Mouse (Mus musculus) liver, adult (tissue): ENCODE measurements around the gene Lcp1.

Experiments
- GATA4 ChIP-seq: IDR thresholded peaks from 2 replicates; pipeline ENCODE4 v1.6.1; 2014; ENCODE audit warnings: mild to moderate bottlenecking, low read length; ENCODE audit not compliant: insufficient replicate concordance

The Lcp1 gene

DNA sequence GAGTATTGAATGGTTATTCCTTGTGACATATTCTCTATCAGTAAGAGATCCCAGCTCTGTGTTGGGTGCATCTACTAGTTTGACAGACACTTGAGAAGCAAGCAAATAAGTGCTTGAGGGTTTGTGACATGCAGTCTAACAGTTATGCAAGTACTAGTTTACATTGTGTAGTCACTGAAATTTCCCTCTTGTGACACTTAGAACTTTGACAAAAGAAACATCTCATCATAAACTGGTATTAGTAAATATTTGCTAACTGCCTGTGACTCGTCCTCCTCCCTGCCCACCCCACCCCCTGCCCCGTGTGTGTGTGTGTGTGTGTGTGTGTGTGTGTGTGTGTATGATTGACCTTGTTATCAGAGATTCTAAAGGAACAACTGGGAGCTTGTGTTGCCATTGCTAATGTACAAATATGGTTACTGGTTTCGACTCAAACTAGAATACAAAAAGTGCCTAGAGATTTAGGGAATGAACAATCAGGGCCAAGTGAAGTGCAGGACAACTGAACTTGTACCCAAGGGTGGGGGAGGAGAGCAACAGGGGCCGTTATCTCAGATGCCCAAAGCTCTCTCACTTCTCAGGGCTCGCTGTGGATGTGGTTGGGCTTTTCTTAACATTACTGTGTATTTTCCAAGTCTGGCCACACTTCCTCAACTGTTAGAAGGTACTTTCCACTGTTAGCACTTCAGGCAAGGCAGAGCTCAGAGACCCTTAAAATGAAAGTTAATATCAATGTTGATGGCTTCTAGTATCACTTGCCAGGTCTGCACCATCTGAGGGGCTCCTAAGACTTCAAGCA is 55.1 kb downstream of the Lcp1 start:
- TF ChIP-seq GATA4 = no peak

DNA sequence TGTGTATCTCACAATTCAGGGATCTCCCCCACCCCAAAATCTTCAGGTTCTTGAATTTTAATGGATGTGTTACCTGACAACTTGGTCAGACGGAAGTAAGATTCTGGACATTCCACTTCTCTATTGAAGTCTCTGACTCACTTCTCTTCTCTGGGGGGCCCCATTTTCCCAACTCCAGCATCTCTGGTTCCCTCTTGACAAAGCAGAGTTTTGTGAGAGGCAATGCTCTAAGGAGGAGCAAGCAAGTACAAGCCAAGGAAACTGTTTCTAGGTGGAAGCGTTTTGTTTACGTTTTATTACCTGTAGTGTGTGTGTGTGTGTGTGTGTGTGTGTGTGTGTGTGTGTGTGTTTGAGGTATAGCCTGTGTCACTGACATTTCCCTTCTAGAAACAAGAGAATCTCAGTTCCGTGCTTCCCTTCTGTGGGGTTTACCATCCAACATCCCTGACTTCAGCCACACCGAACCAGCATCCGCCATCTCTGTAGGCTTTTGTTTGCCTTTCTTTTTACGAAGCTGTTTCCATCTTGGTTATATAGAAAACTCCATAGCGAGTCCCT is 56.0 kb downstream of the Lcp1 start:
- TF ChIP-seq GATA4 = no peak

DNA sequence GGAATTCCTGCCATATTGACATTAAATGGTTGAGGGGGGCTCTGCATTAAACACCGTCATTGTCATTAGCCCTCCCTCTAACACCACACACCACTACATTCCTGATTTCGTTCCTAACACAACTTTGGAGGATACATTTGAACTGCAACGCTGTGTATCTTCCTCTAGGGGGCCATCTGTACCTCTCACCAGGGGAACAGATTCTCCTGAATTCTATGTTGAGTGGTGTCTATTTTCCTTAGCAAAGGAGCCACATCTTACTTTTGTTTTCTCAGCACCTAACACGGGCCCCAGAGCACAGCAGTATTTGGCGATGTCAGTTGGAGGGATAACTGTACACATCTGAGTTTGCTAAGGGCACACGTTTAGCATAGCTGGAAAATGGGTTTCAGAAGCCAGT is 57.6 kb downstream of the Lcp1 start:
- no peak for TF ChIP-seq GATA4

DNA sequence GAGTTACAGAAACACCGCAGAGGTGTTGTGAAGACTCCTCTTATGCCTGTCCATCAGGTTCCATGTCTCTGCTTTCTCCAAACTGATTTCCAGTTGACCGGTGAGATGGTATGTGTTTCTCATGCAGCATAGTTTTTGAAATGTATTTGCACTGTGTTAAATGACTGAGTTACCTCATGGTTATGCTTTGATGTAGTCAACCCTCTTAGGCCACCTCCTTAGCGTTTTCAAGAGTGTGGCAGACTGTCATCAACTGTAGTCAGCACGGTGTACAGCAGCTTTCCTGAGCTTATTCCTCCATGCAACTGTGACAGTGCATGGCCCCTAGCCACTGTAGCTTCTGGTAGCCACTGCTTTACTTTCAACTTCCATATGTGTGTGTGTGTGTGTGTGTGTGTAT is 58.1 kb downstream of the Lcp1 start:
- TF ChIP-seq GATA4 = no peak

DNA sequence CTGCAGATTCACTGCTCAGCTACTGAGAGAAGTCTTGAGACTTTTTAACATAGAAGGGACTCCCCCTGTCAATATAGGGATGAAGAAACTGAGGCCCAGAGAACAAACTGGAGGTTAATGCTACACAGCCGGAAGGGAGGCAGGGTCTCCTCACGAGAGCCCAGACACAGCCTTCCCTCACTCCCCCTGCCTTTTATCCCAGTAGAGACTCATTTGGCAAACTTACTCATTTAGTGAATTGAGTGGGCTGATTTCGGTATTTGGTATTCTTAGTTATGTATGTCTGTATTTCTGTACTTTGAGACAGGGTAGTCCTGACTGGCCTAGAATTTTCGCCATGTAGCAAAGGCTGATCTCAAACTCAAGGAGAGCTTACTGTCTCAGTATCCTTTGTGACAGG is 59.8 kb downstream of the Lcp1 start:
- TF ChIP-seq GATA4 = no peak

DNA sequence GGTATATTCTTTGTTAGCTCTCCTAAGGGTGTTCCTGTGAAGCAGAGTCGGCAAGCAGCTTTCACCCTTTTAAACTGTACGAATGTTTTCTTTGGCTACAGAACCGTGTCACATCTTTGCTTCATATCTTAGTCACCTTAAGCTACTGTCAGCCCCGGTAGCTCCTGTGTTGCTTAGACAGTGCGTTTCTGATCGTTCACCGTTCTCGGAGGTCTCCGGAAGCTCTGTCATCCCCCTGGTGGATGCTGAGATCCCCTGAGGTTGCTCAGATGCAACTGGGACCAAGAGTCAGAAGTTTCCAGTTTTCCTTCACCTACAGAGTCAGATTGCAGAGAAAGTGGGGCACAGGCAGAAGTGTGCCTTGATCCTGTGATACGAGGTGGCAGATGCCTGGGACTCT is 61.5 kb downstream of the Lcp1 start:
- no peak for TF ChIP-seq GATA4

DNA sequence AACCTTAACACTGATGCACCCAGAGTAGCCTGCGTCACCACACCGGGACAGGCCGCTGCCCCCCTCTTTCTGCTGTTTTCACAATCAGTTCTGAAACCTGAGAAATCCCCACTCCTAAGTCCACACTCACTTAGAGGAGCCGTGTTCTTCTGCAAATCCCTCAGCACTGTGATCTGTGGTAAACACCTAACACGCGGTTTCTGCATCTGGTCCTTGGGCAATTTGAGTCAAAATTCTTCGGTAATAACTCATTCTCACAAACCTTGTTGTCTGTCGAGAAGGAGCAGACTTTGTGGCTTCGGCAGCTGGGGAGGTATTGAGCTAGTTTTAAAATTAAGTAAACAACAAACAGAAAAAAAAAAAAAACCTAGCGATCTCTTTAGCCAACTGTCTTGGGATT is 62.0 kb downstream of the Lcp1 start:
- no peak for TF ChIP-seq GATA4

DNA sequence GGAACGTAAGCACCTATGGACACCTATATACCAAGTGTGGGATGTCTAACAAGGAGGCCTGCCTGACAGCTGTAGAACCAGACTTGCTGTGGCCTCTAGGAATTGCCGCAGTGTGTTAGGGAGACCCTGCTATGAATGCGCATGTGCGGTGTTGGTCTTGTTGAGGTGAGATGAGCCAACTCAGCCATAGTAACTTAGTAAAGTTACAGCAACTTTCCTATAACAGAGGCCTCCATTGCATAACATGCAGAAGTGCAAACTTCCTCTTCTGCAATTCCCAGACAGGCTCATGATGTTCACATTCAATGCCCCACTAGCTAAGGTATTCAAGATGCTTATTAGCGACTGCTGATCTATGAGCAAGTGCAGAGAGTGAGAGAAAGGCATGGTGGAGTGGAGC is 64.6 kb downstream of the Lcp1 start:
- TF ChIP-seq GATA4 = no peak

DNA sequence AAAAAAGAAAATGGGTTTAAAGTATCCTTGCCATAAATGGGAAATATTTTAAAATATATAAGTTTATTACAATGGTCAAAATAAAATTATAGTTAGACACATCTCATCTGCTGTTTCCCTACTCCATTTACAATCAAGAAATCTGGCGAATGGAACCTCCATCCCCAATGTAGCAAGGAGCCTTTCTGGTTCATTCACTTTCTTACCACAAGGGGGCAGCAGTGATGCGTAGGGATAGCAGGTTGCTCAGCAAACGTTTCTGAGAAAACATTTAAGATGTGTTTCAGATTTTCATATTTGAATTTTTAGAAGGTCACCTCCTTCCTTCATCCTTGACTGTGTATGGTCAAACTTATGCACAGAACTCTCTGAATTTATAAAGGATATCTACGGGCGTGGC is 66.1 kb downstream of the Lcp1 start:
- no peak for TF ChIP-seq GATA4

DNA sequence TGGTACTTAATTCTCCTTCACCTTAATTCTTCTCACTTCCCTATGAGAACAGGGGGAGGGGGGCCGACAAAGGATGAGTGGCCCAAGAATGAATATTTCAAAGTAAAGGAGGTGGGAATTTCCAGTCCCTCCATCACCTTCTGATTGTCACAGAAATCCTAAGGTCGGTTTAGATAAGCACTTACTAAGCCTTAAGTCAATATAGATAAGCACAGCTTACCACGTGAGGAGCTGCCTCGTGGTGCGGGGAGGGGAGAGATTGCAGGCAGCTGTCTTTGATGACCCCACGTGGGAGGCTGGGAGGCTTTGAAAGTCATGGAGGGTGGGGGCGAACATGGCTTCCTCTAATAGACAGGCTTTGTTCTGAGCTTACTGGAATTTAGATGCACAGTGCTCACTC is 66.8 kb downstream of the Lcp1 start:
- TF ChIP-seq GATA4 = no peak

DNA sequence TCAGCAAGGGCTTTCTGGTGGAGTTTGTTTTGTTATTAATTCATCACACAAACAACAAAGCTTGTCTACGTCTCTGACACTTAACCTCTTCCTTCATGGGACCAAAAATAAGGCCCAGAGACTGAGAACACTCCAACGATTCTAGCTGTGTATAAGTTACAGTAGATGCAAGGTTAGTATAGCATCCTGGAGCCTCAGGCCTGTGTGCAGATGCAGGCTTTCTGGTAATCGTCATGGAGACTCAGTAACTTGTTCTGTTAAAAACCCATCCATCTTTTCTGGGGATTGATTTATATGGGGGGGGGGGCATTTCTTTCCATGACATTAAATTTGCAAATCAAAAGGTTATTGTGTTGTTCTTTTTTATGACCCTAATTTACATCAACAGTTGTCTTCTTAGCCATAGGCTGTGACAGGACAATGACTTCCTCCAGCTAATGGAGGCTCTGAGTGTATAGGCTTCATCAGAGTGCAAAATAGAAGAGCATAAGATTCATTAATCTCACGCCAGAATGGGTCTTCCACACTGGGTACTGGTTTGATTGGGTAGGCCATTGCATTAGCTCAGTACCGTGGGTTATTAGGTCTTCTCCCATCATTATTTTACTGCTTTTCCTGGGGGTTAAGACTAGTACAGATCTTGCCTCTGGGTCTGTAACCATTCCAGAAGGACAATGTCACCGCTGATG is 74.6 kb downstream of the Lcp1 start:
- TF ChIP-seq GATA4 = no peak

DNA sequence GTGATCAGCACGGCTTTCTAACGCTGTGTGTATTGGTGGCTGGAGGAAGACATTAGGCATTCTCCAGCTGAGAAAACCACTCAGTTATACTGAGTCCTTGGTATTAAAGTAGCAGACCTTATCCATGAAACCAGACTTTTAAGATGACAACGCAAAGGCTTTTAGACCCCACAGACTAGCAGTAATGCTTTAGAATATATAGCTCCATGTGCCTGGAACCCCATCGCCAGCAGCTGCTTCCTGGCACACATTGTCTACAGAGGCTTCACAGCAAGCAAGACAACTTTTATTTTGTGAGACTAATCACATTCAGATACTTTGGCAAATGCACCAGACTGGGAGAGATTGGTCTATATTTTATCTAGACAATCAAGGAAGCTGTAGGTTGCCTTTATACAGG is 75.4 kb downstream of the Lcp1 start:
- TF ChIP-seq GATA4 = no peak

DNA sequence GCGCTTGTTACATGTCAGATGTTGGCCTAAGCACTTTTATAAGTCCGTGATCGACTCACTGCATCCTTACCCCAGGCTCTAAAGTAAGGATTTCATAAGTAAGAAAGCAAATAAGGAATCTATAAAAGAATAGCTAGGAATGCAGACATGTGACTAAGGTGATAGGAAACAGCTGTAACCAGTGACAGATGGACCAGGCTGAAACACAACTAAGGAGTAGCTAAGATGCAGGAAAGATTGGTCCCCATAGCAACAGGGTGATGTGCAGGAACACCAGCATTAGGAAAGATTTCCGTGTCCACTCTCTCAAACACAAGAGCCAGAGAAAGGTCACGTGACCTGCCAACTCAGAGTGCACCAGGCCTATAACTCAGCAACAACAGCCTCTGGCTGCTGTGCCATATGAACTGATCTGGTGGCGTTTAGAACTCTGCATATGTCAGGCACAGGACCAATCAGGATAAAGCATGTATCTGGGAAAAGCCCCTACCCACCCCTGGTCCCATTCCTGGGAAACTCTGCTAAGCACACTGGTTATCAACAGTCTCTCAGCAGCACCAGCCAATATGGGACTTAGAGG is 77.8 kb downstream of the Lcp1 start:
- no peak for TF ChIP-seq GATA4

DNA sequence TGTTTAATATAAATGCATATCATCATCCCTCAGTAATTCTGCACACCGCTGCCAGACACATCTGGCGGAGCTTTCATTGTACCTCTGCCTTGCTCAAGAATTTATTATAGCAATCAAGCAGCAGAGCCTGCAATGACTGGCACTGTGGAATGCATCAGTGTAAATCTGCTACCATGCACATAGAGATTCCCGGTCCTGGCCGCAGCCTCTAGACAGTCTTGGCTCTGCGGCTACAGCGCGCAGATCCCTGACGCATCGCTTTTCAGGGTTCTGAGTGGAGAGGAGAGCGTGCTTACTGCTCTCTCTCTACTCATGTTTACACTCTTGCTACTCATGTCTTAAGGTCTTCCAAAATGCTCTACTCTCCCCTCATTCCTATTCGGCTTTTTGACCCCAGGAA is 82.9 kb downstream of the Lcp1 start:
- TF ChIP-seq GATA4 = no peak

DNA sequence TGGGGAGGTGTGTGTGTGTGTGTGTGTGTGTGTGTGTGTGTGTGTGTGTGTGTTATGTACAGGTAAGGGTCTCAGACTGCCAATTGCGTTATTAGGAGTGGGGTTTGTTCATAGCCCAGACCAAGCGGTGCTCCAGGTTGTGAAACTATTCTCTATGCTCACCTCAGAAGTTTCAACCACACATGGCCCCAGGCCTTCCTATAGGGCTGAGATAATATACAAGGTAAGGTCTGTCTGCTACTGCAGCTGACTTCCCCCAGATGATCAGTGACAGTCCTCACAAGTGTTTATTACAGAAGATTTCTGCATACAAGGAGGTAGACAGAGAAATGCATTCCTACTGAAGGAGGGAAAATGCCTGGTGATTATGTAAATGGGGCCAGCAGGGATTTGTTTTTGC is 87.9 kb downstream of the Lcp1 start:
- no peak for TF ChIP-seq GATA4

DNA sequence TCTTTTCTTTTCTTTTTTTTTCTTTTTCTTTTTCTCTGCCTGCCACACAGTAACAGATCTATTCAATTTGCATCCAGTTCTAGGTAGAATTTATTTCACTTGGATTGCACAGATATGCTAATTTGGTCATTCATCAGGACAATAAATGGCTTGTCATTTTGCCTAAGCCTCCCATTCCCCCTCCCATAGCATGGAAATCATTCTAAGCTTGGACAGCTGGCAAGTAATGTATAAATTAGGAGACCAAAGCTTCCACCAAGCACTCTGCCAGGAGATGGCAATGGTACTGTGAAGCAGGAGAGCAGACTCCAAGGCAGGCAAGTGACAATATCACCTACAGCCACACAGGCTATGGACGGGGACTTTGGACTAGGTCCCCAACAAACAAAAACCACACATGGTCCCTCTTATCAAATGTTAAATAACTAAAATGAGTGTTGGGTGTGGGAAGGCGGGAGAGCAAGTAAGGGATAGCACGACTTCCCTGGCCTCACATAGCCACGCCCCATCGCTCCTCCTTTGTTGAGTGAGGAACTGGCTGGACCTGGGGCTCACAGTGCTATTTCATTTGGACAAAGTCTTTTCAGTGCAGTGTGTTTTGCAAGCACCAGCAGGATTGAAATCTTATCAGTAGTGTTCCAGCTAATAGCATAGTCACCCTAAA is 88.5 kb downstream of the Lcp1 start:
- no peak for TF ChIP-seq GATA4

DNA sequence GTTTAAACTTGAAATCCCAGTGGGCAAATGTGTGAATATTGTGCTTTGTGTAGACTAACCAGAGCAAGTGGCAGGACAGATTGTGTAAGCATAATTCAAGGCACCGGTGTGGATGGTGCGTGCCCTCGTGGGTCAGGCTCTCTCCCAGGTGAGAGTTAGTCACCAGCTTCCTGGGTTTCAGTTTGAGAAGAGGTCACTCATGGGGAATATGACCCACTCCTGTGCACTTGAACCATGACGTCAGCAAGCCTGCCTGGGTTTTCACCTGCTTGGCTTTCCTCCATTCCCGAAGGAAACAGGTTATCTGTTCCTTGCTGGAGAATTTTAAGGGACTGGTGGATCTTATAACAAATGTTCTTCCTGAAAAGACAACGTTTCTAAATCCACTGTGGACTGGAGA is 91.5 kb downstream of the Lcp1 start:
- no peak for TF ChIP-seq GATA4
